Mouse (Mus musculus) C2C12 (cell line): ENCODE measurements at regions not wholly inside any gene's neighbourhood (a gene's known extent, or its start where the extent isn't known, plus 50 kb on each side); places are given as distances from the start of the nearest gene placed in this dataset.

Experiments used
- H3K27me3 ChIP-seq: one replicate; pipeline ENCODE4 v1.6.1; 2011; ENCODE audit not compliant: control insufficient read depth, insufficient read depth, insufficient read length
- H3K36me3 ChIP-seq: one replicate; pipeline ENCODE4 v1.6.1; 2011; ENCODE audit not compliant: control insufficient read depth, insufficient read depth
- H3K4me3 ChIP-seq: one replicate; pipeline ENCODE4 v1.5.1; 2011; ENCODE audit warnings: mild to moderate bottlenecking, control low read depth; ENCODE audit not compliant: poor library complexity, insufficient read depth, severe bottlenecking
- H3K79me2 ChIP-seq: one replicate; pipeline ENCODE4 v1.6.1; 2011; ENCODE audit not compliant: control insufficient read depth, insufficient read depth
- H3K79me3 ChIP-seq: one replicate; pipeline ENCODE4 v1.6.1; 2011; ENCODE audit warnings: low read depth, control low read depth
- H3ac ChIP-seq: one replicate; pipeline ENCODE3; 2011; ENCODE audit warnings: low read depth; ENCODE audit not compliant: control insufficient read depth, insufficient read length
- CEBPB ChIP-seq: IDR thresholded peaks from one replicate; pipeline ENCODE4 v1.6.1; 2011; ENCODE audit warnings: low read depth, mild to moderate bottlenecking, control low read depth, moderate library complexity
- CTCF ChIP-seq: IDR thresholded peaks from one replicate; pipeline ENCODE4 v1.5.1; 2011; ENCODE audit not compliant: control insufficient read depth, insufficient read depth, insufficient read length
- FOSL1 ChIP-seq: IDR thresholded peaks from one replicate; pipeline ENCODE4 v1.8.0; 2011; ENCODE audit warnings: mild to moderate bottlenecking, low read length; ENCODE audit not compliant: poor library complexity, insufficient read depth, severe bottlenecking
- MAX ChIP-seq: IDR thresholded peaks from one replicate; pipeline ENCODE4 v1.6.1; 2011; ENCODE audit warnings: mild to moderate bottlenecking, control low read depth
- MYOD1 ChIP-seq: IDR thresholded peaks from one replicate; pipeline ENCODE4 v1.6.1; 2011; ENCODE audit warnings: low read depth; ENCODE audit not compliant: control insufficient read depth, insufficient read length
- MYOG ChIP-seq: IDR thresholded peaks from one replicate; pipeline ENCODE4 v1.6.1; 2011; ENCODE audit not compliant: control insufficient read depth, insufficient read length; ENCODE audit errors: extremely low read depth
- USF1 ChIP-seq: IDR thresholded peaks from one replicate; pipeline ENCODE4 v1.6.1; 2011; ENCODE audit warnings: low read depth, mild to moderate bottlenecking, control low read depth, moderate library complexity

DNA sequence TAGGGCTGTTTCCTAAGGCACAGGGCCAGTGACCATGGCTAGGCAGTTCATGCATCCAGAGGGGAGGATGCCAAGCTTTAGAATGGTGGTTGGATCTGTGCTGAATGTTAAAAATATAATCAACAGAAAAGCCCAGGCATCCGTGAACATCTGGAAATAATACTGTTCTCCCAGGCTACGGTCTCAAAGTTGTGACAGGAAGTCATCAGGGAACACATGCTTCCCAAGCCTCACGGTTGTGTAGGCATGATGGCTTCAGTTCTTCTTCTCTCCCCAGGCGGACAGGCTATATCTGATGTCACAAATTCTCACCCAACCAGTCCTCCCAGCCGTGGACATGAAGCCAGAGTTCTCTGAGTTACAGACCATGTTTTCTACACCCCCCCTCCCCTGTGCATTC is 275.4 kb downstream of the Cbln1 start:
- Histone ChIP-seq H3K79me2 (no peaks in the 10 kb centered on the region), H3K27me3 (no peaks in the 10 kb centered on the region), H3K4me3 (no peak overlapping the region), H3K79me3 (no peaks in the 10 kb centered on the region), H3ac (no peak overlapping the region), H3K36me3 (no peaks in the 10 kb centered on the region)
- TF ChIP-seq FOSL1 (no peak), CEBPB (no peak), MAX (no peak), MYOD1 (no peak), CTCF (no peak), MYOG (no peak), USF1 (no peak)

DNA sequence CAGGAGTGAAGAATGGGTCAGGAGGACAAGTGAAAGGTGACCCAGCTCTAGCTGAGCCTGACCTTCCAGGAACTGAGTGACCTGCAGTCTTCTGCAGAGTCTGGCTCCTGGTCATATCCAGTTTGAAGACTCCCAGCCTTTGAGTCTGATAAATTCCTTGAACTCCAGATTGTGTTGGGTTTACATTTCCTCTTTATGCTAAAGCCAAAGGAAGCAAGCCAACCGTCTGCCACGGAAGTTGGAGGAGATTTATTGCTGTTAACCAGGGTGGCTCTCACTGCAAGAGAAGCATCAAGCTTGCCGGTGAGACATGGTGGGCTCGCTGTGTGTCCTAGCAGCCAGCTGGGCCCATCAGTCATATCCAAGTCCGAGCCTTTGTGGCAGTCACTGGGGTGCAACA is 276.4 kb downstream of the Cbln1 start:
- H3K79me3 ChIP-seq, result no peaks in the 10 kb centered on the region
- no peak overlapping the region for H3K4me3 ChIP-seq
- no peaks in the 10 kb centered on the region for H3K36me3 ChIP-seq
- no peaks in the 10 kb centered on the region for H3K79me2 ChIP-seq
- no peaks in the 10 kb centered on the region for H3K27me3 ChIP-seq
- TF ChIP-seq USF1 (no peak), FOSL1 (no peak), MYOG (no peak), CTCF (no peak), MAX (no peak), CEBPB (no peak), MYOD1 (no peak)
- no peak overlapping the region for H3ac ChIP-seq

DNA sequence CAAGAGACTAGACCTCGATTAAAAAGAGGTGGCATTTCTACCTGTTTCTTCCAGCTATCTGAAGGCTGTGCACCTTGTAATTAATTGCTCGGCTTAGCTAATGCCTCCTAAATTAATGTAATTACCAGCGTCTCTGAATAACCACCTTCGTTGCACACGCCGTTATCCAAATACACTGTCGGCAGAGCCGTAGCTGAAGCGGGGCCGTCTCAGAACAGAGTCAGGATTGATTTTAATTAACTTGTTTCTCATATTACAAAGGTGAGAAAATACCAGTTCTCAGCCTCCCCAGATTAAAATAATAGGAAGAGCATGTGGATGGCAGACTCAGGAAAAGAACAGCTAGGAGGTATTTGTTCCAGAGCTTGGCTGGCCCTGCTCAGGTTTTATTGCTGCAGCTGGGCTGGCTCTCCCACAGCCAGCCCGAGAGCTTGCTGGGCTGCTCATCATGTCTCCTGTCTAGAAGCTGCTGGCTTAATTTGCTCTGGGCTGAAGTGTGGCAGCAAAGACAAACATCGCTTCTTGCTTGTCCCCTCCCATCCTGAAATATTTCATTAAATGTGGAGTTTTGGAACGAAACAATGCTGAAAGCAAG is 282.5 kb downstream of the Cbln1 start:
- H3ac ChIP-seq, result no peak overlapping the region
- H3K27me3 ChIP-seq, result no peaks in the 10 kb centered on the region
- H3K4me3 ChIP-seq, result no peak overlapping the region
- TF ChIP-seq MYOD1, result no peak
- TF ChIP-seq MYOG, result no peak
- TF ChIP-seq MAX, result no peak
- no peaks in the 10 kb centered on the region for H3K36me3 ChIP-seq
- H3K79me3 ChIP-seq, result no peaks in the 10 kb centered on the region
- no peaks in the 10 kb centered on the region for H3K79me2 ChIP-seq

DNA sequence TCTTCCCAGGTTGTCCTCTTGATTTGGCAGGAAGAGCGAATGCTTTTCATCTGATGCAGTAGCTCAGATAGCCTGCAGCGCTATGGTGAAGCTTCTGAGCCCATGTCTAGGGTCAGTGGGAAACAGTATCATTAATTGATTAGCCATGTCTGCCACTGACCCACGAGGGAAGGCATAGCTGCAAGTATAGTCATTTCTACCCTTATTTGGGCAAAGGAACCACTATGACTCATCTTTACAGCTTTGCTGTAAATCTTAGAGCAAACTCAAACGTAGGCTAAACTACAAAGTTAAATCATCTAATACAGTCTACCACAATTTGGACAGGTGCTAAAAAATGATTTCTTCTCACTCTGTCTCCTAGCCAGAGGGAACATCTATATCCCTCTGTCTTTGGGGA is 289.5 kb downstream of the Cbln1 start:
- Histone ChIP-seq H3K79me2 (no peaks in the 10 kb centered on the region), H3K4me3 (no peak overlapping the region), H3K27me3 (no peaks in the 10 kb centered on the region), H3K36me3 (no peaks in the 10 kb centered on the region), H3ac (no peak overlapping the region), H3K79me3 (no peaks in the 10 kb centered on the region)
- no peak for TF ChIP-seq MYOD1
- no peak for TF ChIP-seq FOSL1
- no peak for TF ChIP-seq USF1
- no peak for TF ChIP-seq MAX
- no peak for TF ChIP-seq CEBPB
- no peak for TF ChIP-seq CTCF
- no peak for TF ChIP-seq MYOG

DNA sequence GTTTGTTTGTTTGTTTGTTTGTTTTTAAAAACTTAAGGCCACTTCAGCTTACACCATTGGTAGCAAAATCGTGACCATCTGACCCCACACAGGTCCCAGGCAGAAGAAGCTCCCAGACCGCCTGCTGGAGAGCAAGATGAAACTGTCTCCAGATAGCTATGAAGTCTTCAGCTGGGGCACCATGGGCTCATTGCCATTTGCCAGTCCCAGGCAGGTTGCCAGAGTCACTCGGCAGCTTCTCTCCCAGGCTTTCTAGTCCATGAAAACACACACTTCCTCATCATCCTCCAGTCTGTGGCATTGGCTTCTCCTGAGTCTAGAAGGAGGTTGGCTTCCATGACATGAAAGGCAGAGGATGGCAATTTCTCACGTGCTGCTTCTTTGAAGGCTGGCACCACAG is 293.5 kb upstream of the N4bp1 start:
- Histone ChIP-seq H3K4me3 (no peak overlapping the region), H3K36me3 (no peaks in the 10 kb centered on the region), H3K79me3 (no peaks in the 10 kb centered on the region), H3K79me2 (no peaks in the 10 kb centered on the region), H3ac (no peak overlapping the region), H3K27me3 (no peaks in the 10 kb centered on the region)
- TF ChIP-seq CTCF (no peak), MYOD1 (no peak), CEBPB (no peak), USF1 (no peak), MAX (no peak), FOSL1 (no peak), MYOG (no peak)

DNA sequence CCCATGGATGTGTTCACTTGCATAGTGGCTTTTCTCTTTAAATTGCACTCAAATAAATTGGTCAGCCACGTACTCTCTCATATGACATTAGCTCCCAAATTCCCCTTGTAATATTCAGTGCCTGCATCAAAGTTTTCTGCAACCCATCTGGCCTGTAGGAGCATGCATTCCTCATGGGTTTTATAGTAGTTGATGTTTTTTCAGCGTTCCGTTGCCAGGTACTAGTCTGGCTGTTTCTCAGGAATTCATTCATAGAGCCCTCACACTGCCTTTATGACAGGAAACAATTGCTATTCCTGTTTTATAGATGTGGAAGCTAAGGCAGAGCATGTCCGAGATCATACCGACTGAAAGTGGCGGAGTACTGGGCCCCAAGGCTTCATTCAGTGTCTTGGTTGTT is 292.6 kb upstream of the N4bp1 start:
- no peak for TF ChIP-seq MYOG
- no peak for TF ChIP-seq CEBPB
- TF ChIP-seq MAX, result no peak
- TF ChIP-seq CTCF, result no peak
- TF ChIP-seq FOSL1, result no peak
- TF ChIP-seq MYOD1, result no peak
- TF ChIP-seq USF1, result no peak
- H3K27me3 ChIP-seq, result no peaks in the 10 kb centered on the region
- no peaks in the 10 kb centered on the region for H3K79me3 ChIP-seq
- no peaks in the 10 kb centered on the region for H3K79me2 ChIP-seq
- H3K36me3 ChIP-seq, result no peaks in the 10 kb centered on the region
- no peak overlapping the region for H3ac ChIP-seq
- no peak overlapping the region for H3K4me3 ChIP-seq
